Mouse (Mus musculus) megakaryocyte progenitor cell, adult 5-6 weeks (primary cell): ENCODE results near the gene Foxe3. TPM values are rescaled to one million over a fixed set of nuclear protein-coding genes. Genes with fewer than 3 reads are reported as not detected.

Experiments used
- ATAC-seq: replicated peaks from 2 replicates; pipeline ENCODE4 v1.8.0; 2016; ENCODE audit warnings: mild to moderate bottlenecking, moderate TSS enrichment, inconsistent platforms; ENCODE audit not compliant: poor library complexity
- total RNA-seq, 2 experiments: library from RNA; stranded (forward) in 1 of 2; stranded (reverse) in 1 of 2; fragments of 157-497, 149-512 nt in 1 of 2; fragments of 200-1000 nt in 1 of 2; gene quantifications; 2 replicates each; pipeline versions ENCODE4 v1.2.3 to v1.2.4; 2015 to 2017

Gene Foxe3
- total RNA-seq, 2 experiments from 2014 or later = not detected

- ATAC-seq = peak; percentile 83
Measured at GRCm38 (mm10) chr4:114917091-114917490, 8.7 kb downstream of the Foxe3 start.

- no peak for ATAC-seq
Measured at GRCm38 (mm10) chr4:114916056-114916455, 9.8 kb downstream of the Foxe3 start.

GRCm38 (mm10) chr4:114913594-114913962, 12.2 kb downstream of the Foxe3 start:
- ATAC-seq = peak; percentile 27

GRCm38 (mm10) chr4:114912705-114913593, 12.9 kb downstream of the Foxe3 start:
- no peak for ATAC-seq

- peak; percentile 53 for ATAC-seq
Measured at GRCm38 (mm10) chr4:114909602-114910484, 16.0 kb downstream of the Foxe3 start.

- peak; percentile 77 for ATAC-seq
Measured at GRCm38 (mm10) chr4:114908829-114909601, 16.8 kb downstream of the Foxe3 start, which contains the start of gene Foxd2. Gene Foxd2 (minus strand): TSS chr4:114908873.

- no peak for ATAC-seq
Measured at GRCm38 (mm10) chr4:114907951-114908828, 17.6 kb downstream of the Foxe3 start.

GRCm38 (mm10) chr4:114907056-114907917, 18.5 kb downstream of the Foxe3 start:
- no peak for ATAC-seq

- ATAC-seq = no peak
Measured at GRCm38 (mm10) chr4:114905969-114906680, 19.7 kb downstream of the Foxe3 start.

- no peak for ATAC-seq
Measured at GRCm38 (mm10) chr4:114905501-114905900, 20.3 kb downstream of the Foxe3 start.

- no peak for ATAC-seq
Measured at GRCm38 (mm10) chr4:114903422-114903782, 22.4 kb downstream of the Foxe3 start.

GRCm38 (mm10) chr4:114902641-114903421, 23.0 kb downstream of the Foxe3 start:
- ATAC-seq = no peak

GRCm38 (mm10) chr4:114901643-114902351, 24.0 kb downstream of the Foxe3 start:
- ATAC-seq = peak; percentile 53

GRCm38 (mm10) chr4:114900866-114901642, 24.8 kb downstream of the Foxe3 start:
- ATAC-seq = no peak

GRCm38 (mm10) chr4:114899885-114900284, 25.9 kb downstream of the Foxe3 start:
- no peak for ATAC-seq

GRCm38 (mm10) chr4:114897853-114898252, 28.0 kb downstream of the Foxe3 start:
- peak; percentile 67 for ATAC-seq
